19 mouse cellular contexts compared by ENCODE assay signal in genomic region chr12:112851116-112851515, GRCm38 (mm10). TPM values are rescaled to one million over a fixed set of nuclear protein-coding genes. Genes with fewer than 3 reads are reported as not detected.
DNase-seq lines count a peak whose midpoint lies in the region; ATAC-seq and TF ChIP-seq lines count a peak whose summit lies in the region.
"Had no signal": no experiment of that assay in that cellular context is flagged by ENCODE, and none has a peak within 500 bp of the region (broad histone marks: within the 10 kb centered on the region; RNA-seq: fewer than 3 reads in every experiment).

No protein-coding gene starts in this region.

- peak; percentile 65 for DNase-seq in lung, postnatal 0 days (ENCODE audit: low spot score)
- no peak for DNase-seq in lung, postnatal 14 days
- DNase-seq in ES-CJ7 (ENCODE audit: low read depth, low spot score) = peak; percentile 33
- DNase-seq in adrenal gland, postnatal 10 days = peak; percentile 46
- no peak for DNase-seq in thymus, postnatal 36 days
- DNase-seq in heart, adult 11 months = no peak
- no peak for DNase-seq in thymus, adult 2 months
- DNase-seq: cerebellum, adult 8-10 months; kidney, adult 11 months; lung, embryonic 14.5 days had no signal

- no peak overlapping the region for H3K4me3 ChIP-seq in lung, postnatal 0 days (ENCODE audit: low read depth, low read length)
- no peak overlapping the region for H3K4me3 ChIP-seq in stomach, embryonic 16.5 days (replicated peaks; ENCODE audit: low read length)
- no peak overlapping the region for H3K4me3 ChIP-seq in thymus, adult 2 months (ENCODE audit: control insufficient read depth, insufficient read depth, low read length)
- H3K4me3 ChIP-seq: liver, embryonic 12.5 days had no signal

- no peaks in the 10 kb centered on the region for H3K9me3 ChIP-seq in lung, postnatal 0 days (ENCODE audit: low read length)
- H3K9me3 ChIP-seq in stomach, embryonic 16.5 days (replicated peaks; ENCODE audit: control insufficient read depth, low read length) = no peaks in the 10 kb centered on the region
- H3K9me3 ChIP-seq: liver, embryonic 12.5 days had no signal

- ATAC-seq in lung, postnatal 0 days = 0 out of 2 replicates have a peak, but pooled peaks have one; percentile 43
- ATAC-seq in stomach, embryonic 16.5 days (ENCODE audit: insufficient read depth, low FRiP score) = 0 out of 2 replicates have a peak, but pooled peaks have one; percentile 15
- ATAC-seq: activated CD4-positive, CD25-positive, alpha-beta regulatory T cell, adult 4 months; hindbrain, postnatal 0 days; liver, embryonic 12.5 days; midbrain, embryonic 16.5 days had no signal

- no peak overlapping the region for H3K27ac ChIP-seq in lung, postnatal 0 days (ENCODE audit: low read length)
- H3K27ac ChIP-seq in stomach, embryonic 16.5 days (ENCODE audit: low read length) = peak overlapping the region; percentile 13; the same call in 1 of the 2 replicates
- H3K27ac ChIP-seq in thymus, adult 2 months (ENCODE audit: control insufficient read depth, insufficient read depth, low read length) = no peak overlapping the region
- H3K27ac ChIP-seq: hindbrain, postnatal 0 days; kidney, postnatal 0 days; liver, embryonic 12.5 days had no signal

- TF ChIP-seq CTCF in lung, postnatal 0 days (IDR thresholded peaks at IDR 0.05) = no peak
- TF ChIP-seq CTCF in thymus, adult 2 months (IDR thresholded peaks at IDR 0.05; ENCODE audit: borderline replicate concordance, control insufficient read depth, extremely low read depth, insufficient read depth, low read length, poor library complexity) = no peak

- no peak overlapping the region for H3K9ac ChIP-seq in lung, postnatal 0 days (replicated peaks; ENCODE audit: low read depth)
- H3K9ac ChIP-seq in stomach, embryonic 16.5 days (ENCODE audit: low read length) = no peak overlapping the region
- H3K9ac ChIP-seq: liver, embryonic 12.5 days; lung, embryonic 14.5 days had no signal

- no peak overlapping the region for H3K4me2 ChIP-seq in lung, postnatal 0 days (replicated peaks; ENCODE audit: low read depth, low read length)
- H3K4me2 ChIP-seq in stomach, embryonic 16.5 days (ENCODE audit: low read depth, low read length) = peak overlapping the region; percentile 24; the same call in 1 of the 2 replicates
- H3K4me2 ChIP-seq: liver, embryonic 12.5 days; lung, embryonic 14.5 days had no signal

- H3K27me3 ChIP-seq in lung, postnatal 0 days (replicated peaks; ENCODE audit: insufficient read depth, low read length) = no peaks in the 10 kb centered on the region
- H3K27me3 ChIP-seq in stomach, embryonic 16.5 days (ENCODE audit: control insufficient read depth, insufficient read depth, low read length) = no peaks in the 10 kb centered on the region
- no peaks in the 10 kb centered on the region for H3K27me3 ChIP-seq in thymus, adult 2 months (ENCODE audit: control insufficient read depth, insufficient read depth, low read length)

- H3K4me1 ChIP-seq in lung, postnatal 0 days (ENCODE audit: insufficient read depth, low read depth, low read length) = no peaks in the 10 kb centered on the region
- H3K4me1 ChIP-seq in stomach, embryonic 16.5 days (ENCODE audit: control insufficient read depth, insufficient read depth, low read length) = no peaks in the 10 kb centered on the region
- peaks cover 28% of the 10 kb centered on the region for H3K4me1 ChIP-seq in thymus, adult 2 months (replicated peaks; ENCODE audit: control insufficient read depth, insufficient read depth, low read length)
- H3K4me1 ChIP-seq: liver, embryonic 12.5 days had no signal

- TF ChIP-seq EP300 in lung, postnatal 0 days (IDR thresholded peaks at IDR 0.05) = no peak

- no peak for TF ChIP-seq POLR2A in thymus, adult 2 months (IDR thresholded peaks at IDR 0.05; ENCODE audit: control insufficient read depth, extremely low read depth, insufficient read depth, low read length, poor library complexity)

- WGBS in lung, postnatal 0 days = 15% methylated on average over 6 of the region's 8 CpGs
- 41% methylated on average over 8 of the region's 8 CpGs for WGBS in stomach, embryonic 16.5 days
- 93% methylated on average over 8 of the region's 8 CpGs for WGBS in thymus, adult 2 months

- H3K36me3 ChIP-seq in lung, postnatal 0 days (ENCODE audit: insufficient read depth, low read length) = no peaks in the 10 kb centered on the region
- H3K36me3 ChIP-seq in stomach, embryonic 16.5 days (ENCODE audit: control insufficient read depth, insufficient read depth, low read length) = no peaks in the 10 kb centered on the region
- peaks cover 48% of the 10 kb centered on the region for H3K36me3 ChIP-seq in thymus, adult 2 months (ENCODE audit: control insufficient read depth, insufficient read depth, low read length)
- H3K36me3 ChIP-seq: liver, embryonic 12.5 days had no signal

RNA-seq across cellular contexts. Expression of gene Gpr132, which starts 16.9 kb away (rescaled TPM):
- 0.25 and 0.40 TPM in 2 replicates for polyA plus RNA-seq in lung, postnatal 0 days (2015; fragmentation: Nextera tagmentation; extraction: Ambion mirVana)
- total RNA-seq in adrenal gland, postnatal 10 days (2021) = 1 to 10 TPM; 1.1 to 1.2 TPM
- 0.15 and 0.22 TPM in 2 replicates for polyA plus RNA-seq in stomach, embryonic 16.5 days (2015; fragmentation: Nextera tagmentation; extraction: Ambion mirVana)
- polyA plus RNA-seq in thymus, adult 2 months (2012; rRNA removed) = 256 and 265 TPM in 2 replicates
- total RNA-seq: layer of hippocampus, adult 18-20 months had no signal
- polyA plus RNA-seq: forebrain, embryonic 11.5 days; limb, embryonic 11.5 days; midbrain, embryonic 16.5 days had no signal

RNA-seq across cellular contexts. Expression of gene Cdca4, which starts 21.9 kb away (rescaled TPM):
- polyA plus RNA-seq in lung, postnatal 0 days (2015; fragmentation: Nextera tagmentation; extraction: Ambion mirVana) = 28.1 and 29.5 TPM in 2 replicates
- 10 to 100 TPM; 20.2 to 23.1 TPM for total RNA-seq in adrenal gland, postnatal 10 days (2021)
- polyA plus RNA-seq in stomach, embryonic 16.5 days (2015; fragmentation: Nextera tagmentation; extraction: Ambion mirVana) = 87.7 and 87.9 TPM in 2 replicates
- polyA plus RNA-seq in thymus, adult 2 months (2012; rRNA removed) = 124 and 126 TPM in 2 replicates

RNA-seq across cellular contexts. Expression of gene Clba1, which starts 42.4 kb away (rescaled TPM):
- polyA plus RNA-seq in lung, postnatal 0 days (2015; fragmentation: Nextera tagmentation; extraction: Ambion mirVana) = 17.8 and 19.0 TPM in 2 replicates
- 1 to 10 TPM; 4.4 to 5.1 TPM for total RNA-seq in adrenal gland, postnatal 10 days (2021)
- 5.8 and 6.9 TPM in 2 replicates for polyA plus RNA-seq in stomach, embryonic 16.5 days (2015; fragmentation: Nextera tagmentation; extraction: Ambion mirVana)
- polyA plus RNA-seq in thymus, adult 2 months (2012; rRNA removed) = 2.8 and 2.9 TPM in 2 replicates

RNA-seq across cellular contexts. Expression of gene Ahnak2, which starts 48.7 kb away (rescaled TPM):
- polyA plus RNA-seq in lung, postnatal 0 days (2015; fragmentation: Nextera tagmentation; extraction: Ambion mirVana) = 4.8 and 4.9 TPM in 2 replicates
- total RNA-seq in adrenal gland, postnatal 10 days (2021) = 10 to 100 TPM in 1 of 2 experiments, 1 to 10 TPM in 1; 9.4 to 13.5 TPM
- 4.9 and 5.4 TPM in 2 replicates for polyA plus RNA-seq in stomach, embryonic 16.5 days (2015; fragmentation: Nextera tagmentation; extraction: Ambion mirVana)
- polyA plus RNA-seq in thymus, adult 2 months (2012; rRNA removed) = 3.3 and 4.0 TPM in 2 replicates
- polyA plus RNA-seq: activated CD4-positive, CD25-positive, alpha-beta regulatory T cell, adult 4 months had no signal

Comparison
In these comparisons a context has a peak if more than half of its experiments do, and no peak if none do; other contexts are left out.
1. DNase-seq: peak in lung, postnatal 0 days (single experiment), ES-CJ7 (single experiment) and adrenal gland, postnatal 10 days (single experiment); none in lung, postnatal 14 days (single experiment), thymus, postnatal 36 days (0 of 2), heart, adult 11 months (single experiment) and thymus, adult 2 months (single experiment).
2. RNA of gene Gpr132, which starts 16.9 kb away (polyA plus RNA-seq): 256 to 265 TPM in thymus, adult 2 months; 0.25 to 0.40 TPM in lung, postnatal 0 days and 0.15 to 0.22 TPM in stomach, embryonic 16.5 days; every median in the first group is over 100 times any median in the second.